Mouse (Mus musculus): ENCODE data around the gene Kcnq4.

DNA sequence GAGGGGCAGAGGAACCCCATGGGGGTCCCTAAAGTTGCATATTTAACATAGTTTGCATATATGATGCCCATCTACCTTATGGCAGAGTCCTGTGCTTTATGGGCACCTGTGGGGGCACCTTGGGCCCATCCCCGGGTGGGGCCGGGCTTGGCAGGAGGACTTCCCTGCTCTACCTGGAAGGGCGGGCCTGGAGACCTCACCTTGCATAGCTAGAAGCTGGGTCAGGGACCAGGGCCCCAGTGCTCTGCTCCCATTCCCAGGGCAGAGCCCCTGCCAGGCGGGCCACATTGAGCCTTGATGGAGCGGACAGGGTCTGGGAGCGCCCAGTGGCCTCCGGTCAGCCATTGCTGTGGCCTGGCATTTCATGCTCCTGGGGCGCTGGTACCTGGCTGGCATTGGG is 51.1 kb downstream of the Kcnq4 start:
- no peak for TF ChIP-seq CTCF (IDR thresholded peaks at IDR 0.05; ENCODE audit: borderline replicate concordance, control insufficient read depth, extremely low read depth, insufficient read depth, low read length, poor library complexity)
- TF ChIP-seq POLR2A (IDR thresholded peaks at IDR 0.05; ENCODE audit: control insufficient read depth, extremely low read depth, insufficient read depth, low read length, poor library complexity), result no peak

Data from thymus, adult 2 months (tissue).